Mouse (Mus musculus) CD4-positive, CD25-positive, alpha-beta regulatory T cell, adult 9 weeks (primary cell): ENCODE data around the gene Smcr8. TPM values are rescaled to one million over a fixed set of nuclear protein-coding genes. Genes with fewer than 3 reads are reported as not detected.

Source experiments
- polyA plus RNA-seq: library from polyadenylated mRNA; unstranded; fragments of 100-300 nt; shearing (Covaris generic); gene quantifications from one replicate; pipeline ENCODE4 v1.2.1, GENCODE M21; 2017

The Smcr8 gene
- polyA plus RNA-seq = 13.4 TPM

DNA sequence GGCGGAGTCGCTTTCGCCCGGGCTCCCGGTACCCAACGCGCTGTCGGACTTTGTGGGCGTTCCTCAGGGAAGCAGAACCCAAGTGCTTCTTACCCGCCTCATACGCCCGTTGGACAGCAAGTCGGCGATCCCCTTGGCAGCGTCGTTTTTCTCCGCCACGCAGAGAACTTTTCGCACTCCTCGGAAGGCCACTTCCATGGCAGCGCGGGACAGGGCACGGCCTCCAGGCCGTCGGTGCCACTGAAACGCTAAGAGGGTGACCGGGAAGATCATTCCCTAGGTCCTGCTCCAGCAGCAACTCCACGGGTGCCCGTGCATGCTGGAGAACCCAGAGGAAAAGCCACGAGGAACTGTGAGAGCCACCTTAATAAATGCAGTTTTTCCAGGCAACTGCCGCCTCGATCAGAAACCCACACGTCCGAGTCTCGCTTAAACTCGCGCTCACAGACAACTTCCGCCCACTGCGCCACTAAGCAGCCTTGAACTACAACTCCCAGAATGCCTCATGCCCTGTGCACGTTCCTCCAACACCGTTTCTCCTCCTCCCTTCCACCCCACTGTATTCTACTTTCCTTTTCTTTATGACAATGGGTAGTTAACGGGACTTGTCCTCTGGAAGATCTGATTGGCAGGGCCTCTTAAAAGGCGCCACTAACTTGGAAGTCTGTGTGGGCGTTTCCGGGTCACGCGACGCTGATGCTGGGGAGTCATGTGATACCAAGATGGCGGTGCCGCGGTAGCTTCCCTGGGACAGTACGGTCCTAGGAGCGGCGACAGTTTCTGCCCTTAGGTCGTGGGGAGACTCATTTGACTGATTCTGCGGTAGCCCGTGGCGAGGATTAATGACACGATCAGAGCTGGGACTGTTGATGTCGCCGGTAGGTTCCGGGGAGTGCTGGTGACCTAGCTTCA lies at the start of gene Smcr8, which contains the start of gene Top3a:
Gene Smcr8, plus strand, starts transcription at position 696 of the 912 bp plus-strand sequence.
Gene Top3a, minus strand, starts transcription at position 537 of the 912 bp plus-strand sequence.

DNA sequence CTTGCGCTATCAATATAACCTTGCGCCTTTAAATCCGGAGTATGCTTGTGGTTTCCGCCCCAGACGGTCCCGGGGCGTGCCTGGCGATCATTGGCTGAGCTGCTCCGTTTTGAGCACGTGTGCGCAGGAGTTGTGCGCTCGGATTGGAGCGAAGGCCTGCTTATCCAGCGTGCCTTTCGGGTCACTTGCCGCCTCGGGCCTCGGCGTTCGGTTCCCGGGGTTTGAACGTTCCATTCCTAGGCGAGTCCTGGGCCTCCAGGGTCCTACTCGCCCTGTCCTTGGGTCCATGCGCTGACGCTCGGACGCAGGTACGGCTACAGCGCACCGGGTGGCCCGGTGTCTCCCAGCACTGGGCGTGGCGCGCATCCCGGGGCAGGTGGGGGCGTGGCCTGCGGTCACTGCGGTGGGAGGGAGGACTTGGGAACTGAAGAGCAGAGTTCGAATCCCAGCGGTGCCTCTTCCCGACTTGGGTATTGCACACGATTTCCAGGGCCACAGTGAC lies 49.0 kb upstream of the Smcr8 start, which contains the start of gene Mief2:
Gene Mief2, plus strand, starts transcription at position 139 of the 502 bp plus-strand sequence.

DNA sequence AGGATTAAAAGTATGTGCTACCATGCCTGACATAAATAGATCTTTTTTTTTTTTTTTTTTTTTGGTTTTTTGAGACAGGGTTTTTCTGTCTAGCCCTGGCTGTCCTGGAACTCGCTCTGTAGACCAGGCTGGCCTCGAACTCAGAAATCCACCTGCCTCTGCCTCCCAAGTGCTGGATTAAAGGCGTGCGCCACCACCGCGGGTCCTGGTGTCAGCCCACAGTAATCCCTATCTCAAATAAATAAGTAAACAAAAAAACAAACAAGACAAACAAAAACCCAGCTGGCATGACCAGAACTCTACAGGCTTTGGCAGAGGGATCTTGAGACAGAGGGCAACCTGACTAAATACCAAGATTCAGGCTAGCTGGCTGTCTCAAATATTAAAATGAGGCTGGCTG lies 34.3 kb downstream of the Smcr8 start, which contains the start of gene Shmt1:
Gene Shmt1, minus strand, starts transcription at position 101 of the 400 bp plus-strand sequence.

DNA sequence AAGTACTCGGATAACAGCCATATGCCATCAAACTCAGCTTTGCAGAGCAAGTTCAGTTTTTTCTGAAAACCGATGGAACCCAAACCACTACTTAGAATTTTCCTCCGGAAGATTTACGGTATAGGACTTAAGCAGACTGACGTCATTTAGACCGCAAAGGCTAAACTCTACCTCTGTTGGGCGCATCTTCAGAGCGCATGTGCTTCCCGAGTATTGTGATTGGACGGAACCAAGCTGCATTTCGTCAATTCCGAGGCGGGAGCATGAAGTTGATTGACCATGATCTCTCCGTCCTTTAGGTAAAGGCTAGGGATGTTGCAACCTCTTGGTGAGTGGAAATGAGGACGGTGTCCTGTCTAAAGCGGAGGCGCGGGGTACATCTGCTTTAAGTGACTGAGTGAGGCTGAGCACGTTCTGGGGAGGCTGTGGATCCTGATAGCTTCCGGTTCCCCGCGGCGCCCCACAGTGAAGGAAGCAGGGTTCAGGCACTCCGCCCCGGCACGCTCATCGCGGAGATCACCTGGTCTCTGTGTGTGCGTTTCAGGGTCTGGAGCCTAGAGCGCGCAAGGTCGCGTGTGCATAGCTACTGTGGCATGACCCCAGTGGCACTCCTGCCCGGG lies 53.2 kb downstream of the Smcr8 start, which contains the start of gene Dhrs7b:
Gene Dhrs7b, plus strand, starts transcription at position 199 of the 620 bp plus-strand sequence.

Other genes starting within 250 kb of the Smcr8 start
- gene Alkbh5, start 241.1 kb upstream of the Smcr8 start, polyA plus RNA-seq = 3.8 TPM
- gene Llgl1, start 77.8 kb upstream of the Smcr8 start, polyA plus RNA-seq = 17.1 TPM
- 178 TPM for gene Flii, start 50.3 kb upstream of the Smcr8 start, polyA plus RNA-seq
- 21.5 TPM for gene Mief2, start 49.1 kb upstream of the Smcr8 start, polyA plus RNA-seq
- gene Top3a, start 159 bp upstream of the Smcr8 start, polyA plus RNA-seq = 22.4 TPM
- gene Shmt1, start 34.2 kb downstream of the Smcr8 start, polyA plus RNA-seq = 27.0 TPM
- 38.9 TPM for gene Dhrs7b, start 53.1 kb downstream of the Smcr8 start, polyA plus RNA-seq
- gene Tmem11, start 101.7 kb downstream of the Smcr8 start, polyA plus RNA-seq = 50.9 TPM
- 6.9 TPM for gene Natd1, start 137.2 kb downstream of the Smcr8 start, polyA plus RNA-seq
- 32.0 TPM for gene Map2k3, start 154.5 kb downstream of the Smcr8 start, polyA plus RNA-seq
- not detected for gene Kcnj12, start 245.0 kb downstream of the Smcr8 start, polyA plus RNA-seq